Mouse (Mus musculus) bone marrow macrophage, adult 2 months (primary cell): ENCODE measurements around the gene Gna15.

Source experiments
- CTCF ChIP-seq: IDR thresholded peaks from 2 replicates; pipeline ENCODE4 v1.5.1; 2012; ENCODE audit warnings: low read depth, mild to moderate bottlenecking, low read length, moderate library complexity
- POLR2A ChIP-seq: IDR thresholded peaks from 2 replicates; pipeline ENCODE4 v1.6.1; 2012; ENCODE audit warnings: mild to moderate bottlenecking, low read depth, low read length, borderline replicate concordance

DNA sequence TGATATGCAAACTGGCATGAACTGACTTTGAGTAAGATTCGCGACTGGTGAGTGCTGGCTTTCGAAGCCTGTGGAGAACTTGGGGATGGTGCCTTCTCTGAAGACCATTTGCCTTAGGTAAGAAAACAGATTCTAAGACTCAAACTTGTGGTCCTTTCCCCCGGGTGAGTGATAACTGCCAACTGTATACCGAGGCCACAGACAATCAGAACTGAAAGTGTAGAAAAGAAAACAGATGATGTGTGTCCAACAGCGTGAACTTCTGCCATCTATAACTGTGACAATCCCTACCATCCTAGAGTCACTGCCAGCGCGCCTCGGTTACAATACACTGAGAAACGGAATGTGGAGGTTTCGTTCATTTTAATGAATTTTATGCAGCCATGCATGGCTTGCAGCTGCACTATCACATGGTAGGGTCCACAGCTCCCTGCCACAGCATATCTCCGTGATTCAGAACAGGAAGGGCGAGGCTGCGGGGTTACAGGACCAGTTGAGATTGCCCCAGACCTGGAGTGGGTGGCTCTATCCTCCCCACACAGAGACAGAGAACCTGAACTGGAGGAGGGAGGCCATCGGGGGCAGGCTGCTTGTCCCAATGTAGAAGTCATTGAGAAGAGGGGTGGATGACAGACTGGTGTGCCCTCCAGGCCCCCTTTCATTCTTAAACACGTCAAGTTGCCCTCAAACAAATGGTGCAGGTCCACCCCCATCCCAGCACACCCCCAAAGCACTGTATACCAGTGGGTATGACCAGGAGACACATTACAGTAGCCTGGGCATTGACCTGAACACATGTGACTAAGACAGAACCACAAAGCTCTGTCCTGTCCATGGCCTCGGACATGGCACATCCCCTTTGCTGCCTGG, 26.4 kb downstream of the Gna15 start:
- no peak for TF ChIP-seq CTCF
- no peak for TF ChIP-seq POLR2A
